Mouse (Mus musculus): ENCODE measurements around the gene Bri3.
"Not testable (repeated sequence)": the region's sequence is repeated elsewhere in the genome, so short reads cannot be mapped to it uniquely, and the experiment has no call there.

Bri3 gene

DNA sequence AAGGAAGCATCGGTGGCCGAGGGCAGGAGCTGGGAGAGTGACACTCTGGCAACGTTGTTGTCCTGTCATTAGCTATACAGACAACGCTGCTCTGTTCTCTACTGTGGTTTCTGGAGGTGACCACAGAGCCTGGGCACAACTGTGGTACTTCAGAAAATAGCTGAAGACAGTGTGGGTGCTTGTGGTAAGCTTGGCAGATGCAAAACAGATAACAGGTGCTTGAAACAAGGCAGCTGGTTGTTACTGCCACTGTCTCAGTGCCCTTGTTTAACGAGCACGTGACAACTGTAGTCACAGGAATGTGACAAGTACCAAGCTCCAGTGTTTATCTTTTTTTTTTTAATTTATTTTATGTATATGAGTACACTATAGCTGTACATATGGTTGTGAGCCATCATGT is 100.4 kb downstream of the Bri3 start:
- in situ Hi-C loops (cut with MboI, MseI) = no loop called here

DNA sequence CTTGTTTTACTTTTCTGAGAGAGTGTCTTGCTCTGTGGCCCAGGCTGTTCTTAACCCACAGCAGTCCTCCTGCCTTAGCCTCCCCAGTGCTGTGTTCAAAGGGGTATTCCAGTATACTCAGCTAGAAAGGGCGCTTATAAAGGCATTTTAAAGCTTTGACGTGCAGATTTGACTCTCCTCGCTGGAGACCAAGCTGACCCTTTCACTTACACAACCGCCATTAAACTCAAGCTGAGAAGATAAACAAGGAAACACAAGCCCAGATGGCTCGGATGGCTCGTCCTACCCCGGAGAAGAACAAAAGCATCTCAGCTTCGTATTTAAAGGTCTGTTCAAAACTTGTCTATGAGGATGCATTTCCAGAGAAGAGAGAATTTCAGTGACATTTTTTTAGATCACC is 106.9 kb downstream of the Bri3 start:
- in situ Hi-C loops (cut with MboI, MseI) = loop anchor here (10.0 kb wide), 2 partner anchors 96 to 596 kb away; no protein-coding TSS in a partner anchor

DNA sequence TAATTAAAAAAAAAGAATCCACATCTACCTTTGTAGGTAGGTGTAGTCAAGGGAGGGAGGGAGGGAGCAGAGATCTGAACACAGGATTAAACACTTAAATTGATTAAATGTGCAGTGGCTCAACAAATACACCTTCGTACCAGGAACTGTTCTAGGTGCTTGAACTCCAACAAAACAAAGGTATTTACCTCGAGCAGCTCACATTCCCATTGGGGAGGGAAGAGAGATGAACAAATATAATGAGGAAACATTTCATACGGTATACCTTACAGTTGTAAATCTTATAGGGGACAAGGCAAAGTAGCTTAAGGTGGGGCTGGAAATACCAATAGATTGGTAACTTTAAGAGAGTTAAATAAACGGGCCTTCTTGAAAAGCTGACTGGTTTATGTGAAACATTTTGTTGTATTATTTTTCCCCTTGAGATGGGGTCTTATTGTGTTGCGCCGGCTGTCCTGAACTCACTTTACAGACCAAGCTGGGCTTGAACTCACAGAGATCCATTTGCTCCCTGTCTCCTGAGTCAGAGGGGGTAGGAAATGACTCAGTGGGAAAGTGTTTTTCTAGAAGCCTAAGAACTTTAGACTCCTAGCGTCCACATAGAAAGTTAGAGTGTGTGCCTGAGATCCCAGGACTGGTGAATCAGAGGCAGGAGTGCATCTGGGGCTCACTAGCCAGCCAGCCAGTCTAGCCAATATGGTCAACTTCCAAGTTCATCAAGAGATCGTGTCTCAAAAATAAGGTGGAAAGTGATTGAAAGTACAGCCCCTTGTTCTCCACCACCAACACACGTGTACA is 108.2 kb downstream of the Bri3 start:
- in situ Hi-C loops (cut with MboI, MseI) = loop anchor here (10.0 kb wide), 2 partner anchors 98 to 598 kb away; no protein-coding TSS in a partner anchor

DNA sequence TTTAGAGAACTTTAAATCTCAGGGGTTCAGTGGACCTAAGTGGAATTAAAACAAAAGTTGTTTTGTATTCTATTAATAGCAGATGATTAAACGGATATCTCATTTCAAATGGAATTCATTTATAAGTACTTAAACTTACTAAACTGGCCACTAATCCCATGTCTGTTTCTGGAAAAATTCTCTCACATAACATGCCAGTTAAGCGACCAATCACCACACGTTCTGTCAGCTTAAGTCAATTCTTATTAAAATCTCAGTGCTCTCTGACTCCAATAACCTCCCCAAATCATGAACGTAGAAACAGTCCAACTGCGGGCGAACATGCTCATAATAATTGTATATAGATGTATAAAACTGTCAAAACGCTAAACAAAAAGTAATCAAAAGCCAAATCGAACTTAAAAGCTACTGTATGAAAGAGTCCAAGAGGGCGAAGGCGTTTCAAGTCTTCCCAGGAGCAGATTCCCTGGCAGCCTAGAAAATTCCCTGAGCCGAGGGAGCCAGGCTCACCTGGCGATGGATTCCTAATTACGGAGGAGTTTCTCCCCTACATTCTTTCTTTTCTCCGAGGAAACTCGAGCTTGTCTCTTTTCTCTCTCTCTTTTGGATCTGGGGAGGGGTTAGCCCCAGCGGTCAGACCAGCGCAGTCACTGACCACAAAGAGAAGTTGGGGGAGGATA is 112.7 kb downstream of the Bri3 start:
- in situ Hi-C loops (cut with MboI, MseI) = loop anchor here (10.0 kb wide), 2 partner anchors 102 to 602 kb away; no protein-coding TSS in a partner anchor

DNA sequence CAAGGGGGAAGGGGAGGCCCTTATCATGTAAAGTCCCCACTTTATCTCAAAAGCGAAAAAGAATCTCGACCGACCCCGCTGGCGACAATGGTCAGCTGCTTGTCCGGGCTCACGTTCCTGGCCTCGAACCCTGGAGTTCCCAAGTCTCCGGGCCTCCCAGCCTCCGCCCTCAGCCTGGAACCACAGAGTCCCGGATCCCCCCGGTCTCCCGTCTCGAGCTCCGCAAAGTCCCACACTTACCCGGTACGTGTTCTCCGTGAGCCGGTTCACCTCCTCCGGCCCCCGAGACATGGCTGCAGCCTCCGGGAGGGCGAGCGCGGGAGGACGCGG is 113.3 kb downstream of the Bri3 start:
- in situ Hi-C loops (cut with MboI, MseI) = loop anchor here (10.0 kb wide), 2 partner anchors 103 to 603 kb away; no protein-coding TSS in a partner anchor

DNA sequence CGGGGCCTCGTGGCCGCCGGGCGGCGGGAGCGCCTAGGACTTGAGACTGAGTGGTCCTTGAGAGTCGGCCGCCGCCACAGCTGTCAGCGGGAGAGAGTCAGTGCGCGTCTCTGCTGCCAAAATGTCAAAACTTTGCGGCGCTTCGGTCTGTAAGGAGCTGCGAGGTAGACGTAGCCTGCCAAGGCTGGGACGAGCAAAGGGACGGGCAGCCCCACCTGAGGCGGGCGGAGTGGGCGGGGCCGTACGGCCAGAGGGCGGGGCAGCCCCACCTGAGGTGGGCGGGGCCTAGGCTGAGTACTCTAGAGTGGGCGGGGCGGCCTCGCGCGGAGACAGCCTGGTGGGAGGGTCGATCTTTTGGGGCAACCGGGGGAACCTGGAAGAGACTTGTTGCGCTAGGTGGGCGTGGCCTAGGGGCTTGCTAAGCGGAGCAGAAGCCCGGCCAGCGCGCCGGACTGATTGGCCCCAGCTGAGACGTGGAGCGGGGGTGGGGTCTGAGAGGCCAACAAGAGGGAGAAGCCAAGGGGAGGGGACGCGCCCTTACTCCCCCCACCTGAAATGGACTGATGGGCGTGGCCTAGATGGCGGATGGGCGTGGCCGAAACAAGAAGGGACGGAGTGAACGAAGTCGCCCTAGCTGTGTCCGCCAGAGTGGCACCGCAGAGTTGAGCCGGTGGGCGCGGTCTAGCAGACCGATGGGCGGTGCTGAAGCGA is 113.8 kb downstream of the Bri3 start, which contains the start of gene Baiap2l1:
Gene Baiap2l1, minus strand, starts transcription at position 232 of the 711 bp plus-strand sequence.
- in situ Hi-C loops (cut with MboI, MseI) = loop anchor here (10.0 kb wide), 2 partner anchors 103 to 603 kb away; no protein-coding TSS in a partner anchor

DNA sequence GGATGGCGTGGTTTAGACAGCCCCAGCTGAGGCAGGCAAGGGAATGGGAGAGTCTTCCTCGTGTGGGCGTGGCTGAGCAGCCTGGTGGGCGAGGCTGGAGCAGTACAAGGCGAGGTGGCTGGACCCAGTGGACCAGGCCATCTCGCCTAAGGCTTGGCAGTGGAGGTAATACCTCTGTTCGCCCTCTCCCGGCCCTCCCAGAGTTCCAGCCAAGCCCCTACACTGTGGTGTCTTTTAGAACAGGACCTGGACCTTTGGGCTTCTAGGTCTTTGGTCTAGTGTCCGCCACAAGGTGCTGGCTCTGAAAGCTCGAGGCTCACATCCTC is 114.3 kb downstream of the Bri3 start:
- in situ Hi-C loops (cut with MboI, MseI) = loop anchor here (10.0 kb wide), 2 partner anchors 104 to 604 kb away; no protein-coding TSS in a partner anchor

DNA sequence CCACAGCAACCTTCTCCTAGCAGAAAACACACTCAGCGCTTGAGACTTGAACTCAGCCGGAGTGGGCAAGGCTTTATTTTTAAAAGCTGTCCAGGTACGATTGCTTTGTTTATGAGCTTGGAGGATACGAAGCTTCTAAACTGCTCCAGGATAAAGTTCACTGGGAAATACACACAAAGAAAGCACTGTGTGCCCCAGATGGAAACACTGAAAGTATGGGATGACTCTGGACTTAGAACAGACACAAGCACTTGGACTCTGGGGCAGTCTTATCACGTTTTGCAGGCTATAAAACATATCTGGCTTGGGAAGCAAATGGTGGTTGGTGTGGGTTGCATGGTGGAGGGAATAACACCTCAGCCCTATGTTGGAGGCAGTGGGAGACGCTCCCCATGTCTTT is 115.6 kb downstream of the Bri3 start:
- in situ Hi-C loops (cut with MboI, MseI) = loop anchor here (10.0 kb wide), 2 partner anchors 105 to 605 kb away; no protein-coding TSS in a partner anchor

DNA sequence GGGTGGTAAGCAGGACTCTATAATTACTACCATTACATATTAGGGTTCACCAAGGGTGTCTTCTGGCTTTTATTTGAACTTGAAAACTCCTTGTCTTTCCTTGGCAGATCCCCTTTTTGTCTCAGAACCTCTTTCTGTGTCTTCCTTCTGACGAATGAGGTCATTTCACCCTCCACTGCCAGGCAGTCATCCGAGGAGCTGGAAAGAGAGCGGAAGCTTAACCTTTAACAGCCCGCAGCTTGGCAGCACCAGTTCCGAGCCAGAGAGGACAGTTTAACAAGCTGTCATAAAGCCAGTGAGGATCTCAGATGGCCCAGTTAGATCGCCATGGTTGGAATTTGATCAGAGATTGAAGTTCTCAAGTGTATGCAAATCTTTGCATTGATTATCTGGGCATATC is 116.1 kb downstream of the Bri3 start:
- in situ Hi-C loops (cut with MboI, MseI) = no loop called here

DNA sequence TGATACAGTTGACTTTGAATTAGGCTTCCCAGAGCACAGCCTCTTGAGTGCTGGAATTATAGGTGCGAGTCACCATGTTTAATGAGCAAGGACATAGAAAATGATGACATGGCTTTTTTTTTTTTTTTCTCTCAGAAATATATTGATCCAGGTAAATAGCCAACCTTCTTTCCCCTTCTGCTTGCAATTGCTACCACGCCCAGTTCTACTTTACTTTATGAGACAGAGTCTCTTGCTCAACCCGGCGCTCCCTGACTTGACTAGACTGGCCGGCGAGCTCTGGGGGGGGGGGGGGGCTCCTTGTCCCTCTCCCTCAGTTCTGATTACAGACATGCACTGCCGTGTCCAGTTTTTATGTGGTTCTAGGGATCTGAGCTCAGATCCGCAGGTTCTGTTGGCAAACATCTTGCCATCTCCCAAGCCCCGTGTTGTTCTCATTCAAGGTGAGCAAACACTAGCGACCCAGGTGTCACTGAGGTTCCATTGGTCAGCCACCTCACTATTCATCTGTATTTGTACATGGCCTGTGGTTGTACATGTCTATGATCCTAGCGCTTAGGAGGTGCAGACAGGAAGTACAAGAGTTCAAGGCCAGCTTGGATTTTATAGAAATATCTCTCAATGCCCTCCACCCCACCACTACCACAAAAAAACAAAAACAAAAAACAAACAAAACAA is 120.6 kb downstream of the Bri3 start:
- in situ Hi-C loops (cut with MboI, MseI) = no loop called here

DNA sequence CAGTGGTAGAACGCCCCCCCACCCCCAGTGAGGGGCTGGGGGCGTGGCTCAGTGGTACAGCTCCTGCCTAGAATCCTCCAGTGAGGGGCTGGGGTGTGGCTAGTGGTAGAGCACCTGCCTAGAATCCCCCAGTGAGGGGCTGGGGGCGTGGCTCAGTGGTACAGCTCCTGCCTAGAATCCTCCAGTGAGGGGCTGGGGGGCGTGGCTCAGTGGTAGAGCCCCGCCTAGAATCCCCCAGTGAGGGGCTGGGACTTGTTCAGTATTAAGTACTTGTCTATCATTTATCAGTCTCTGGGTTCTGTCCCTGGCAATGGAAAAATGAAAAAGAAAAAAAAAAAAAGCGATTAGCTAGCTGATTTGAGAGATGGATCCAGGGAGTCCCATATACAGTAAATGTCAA is 122.3 kb downstream of the Bri3 start:
- in situ Hi-C loops (cut with MboI, MseI) = not testable (repeated sequence)

DNA sequence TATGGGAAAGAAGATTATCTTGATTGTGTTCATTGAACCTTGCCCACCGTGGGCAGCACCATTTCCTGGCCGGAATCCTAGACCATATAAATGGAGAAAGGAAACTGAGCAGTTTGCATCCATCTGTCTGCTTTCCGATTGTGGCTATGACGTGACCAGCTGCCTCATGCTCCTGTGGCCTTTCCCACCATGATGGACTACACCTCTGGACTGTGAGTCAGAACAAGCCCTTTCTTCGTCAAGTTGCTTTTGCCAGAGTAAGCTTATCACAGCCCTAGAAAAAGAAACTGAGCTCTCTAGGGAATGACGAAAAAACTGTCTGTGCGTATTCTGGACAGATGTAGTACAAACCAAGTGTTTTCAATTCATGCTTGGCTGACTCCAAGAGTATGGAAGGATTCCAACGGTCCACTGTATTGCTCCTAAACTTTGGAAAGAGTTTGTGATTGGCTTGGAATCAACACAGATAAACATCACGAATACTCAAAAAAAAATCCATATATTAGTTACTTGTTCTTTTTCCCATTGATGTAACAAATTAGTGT is 124.5 kb downstream of the Bri3 start:
- in situ Hi-C loops (cut with MboI, MseI) = no loop called here

DNA sequence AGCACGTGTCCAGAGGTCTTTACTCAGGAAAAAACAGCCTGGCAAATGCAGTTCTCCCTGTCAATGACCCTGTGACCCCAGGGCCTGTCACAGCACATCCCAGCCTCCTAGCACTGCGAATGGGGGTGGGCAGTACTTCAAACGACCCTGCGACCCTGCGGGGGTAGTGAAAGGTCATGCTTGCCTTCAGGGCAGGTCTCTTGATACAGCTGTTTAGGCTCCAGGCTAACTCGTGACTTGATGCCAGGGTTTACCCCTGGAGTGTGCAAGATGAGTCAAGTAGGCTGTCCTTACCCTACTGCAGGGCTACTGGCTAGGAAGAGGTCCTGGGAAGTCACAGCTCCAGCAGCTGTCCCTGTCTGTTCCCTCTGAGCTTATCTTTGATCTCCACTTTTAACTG is 126.7 kb downstream of the Bri3 start:
- in situ Hi-C loops (cut with MboI, MseI) = no loop called here

DNA sequence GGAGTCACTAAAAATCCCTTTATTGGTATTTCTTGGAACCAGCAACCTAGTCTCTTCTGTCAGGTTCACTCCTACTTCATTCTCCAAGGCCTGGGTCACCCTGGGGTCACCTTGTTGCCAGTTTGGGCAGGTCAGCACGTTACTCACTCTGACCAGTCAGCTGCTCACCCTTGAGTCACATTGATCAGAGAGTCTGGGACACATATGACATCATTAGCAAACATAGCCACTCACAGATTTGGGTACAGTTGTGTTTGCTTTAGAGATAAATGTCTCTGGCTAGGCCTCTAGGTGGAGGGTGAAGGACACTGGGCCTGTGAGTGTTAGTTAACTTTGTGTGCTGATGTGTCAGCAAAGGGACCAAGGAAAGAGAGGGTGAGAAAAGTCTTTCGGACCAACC is 127.9 kb downstream of the Bri3 start:
- in situ Hi-C loops (cut with MboI, MseI) = no loop called here

DNA sequence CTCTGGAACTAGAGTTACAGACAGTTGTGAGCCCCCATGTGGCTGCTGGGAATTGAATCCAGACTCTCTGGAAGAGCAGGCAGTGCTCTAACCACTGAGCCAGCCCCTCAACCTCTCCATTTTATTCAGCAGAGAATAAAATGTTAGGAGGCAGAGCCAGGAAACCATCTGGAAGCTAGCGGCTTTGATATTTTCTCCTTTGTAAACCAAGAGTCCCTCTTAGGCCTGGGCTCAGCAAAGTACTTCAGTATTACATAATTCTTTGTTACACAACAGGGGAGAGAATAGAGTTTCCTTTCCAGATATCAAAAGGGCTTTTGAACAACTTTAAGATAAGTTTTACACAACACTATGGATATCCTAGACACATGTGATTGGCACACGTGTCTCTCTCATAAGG is 128.6 kb downstream of the Bri3 start:
- in situ Hi-C loops (cut with MboI, MseI) = no loop called here

DNA sequence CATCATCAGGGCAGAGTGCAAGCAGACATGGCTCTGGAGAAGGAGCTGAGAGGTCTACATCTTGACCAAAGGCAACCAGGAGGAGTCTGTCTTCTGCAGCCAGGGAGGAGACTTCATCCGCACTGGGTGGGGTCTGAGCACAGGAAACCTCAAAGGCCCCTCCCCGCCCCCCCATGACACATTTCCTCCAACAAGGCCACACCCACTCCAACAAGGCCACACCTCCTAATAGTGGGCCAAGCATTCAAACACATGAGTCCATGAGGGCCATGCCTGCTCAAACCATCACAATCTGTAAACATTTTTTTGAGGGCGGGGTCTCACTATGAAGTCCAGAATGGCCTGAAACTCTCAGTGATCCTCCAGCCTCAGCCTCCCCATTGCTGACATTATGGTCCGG is 135.2 kb downstream of the Bri3 start:
- in situ Hi-C loops (cut with MboI, MseI) = no loop called here

DNA sequence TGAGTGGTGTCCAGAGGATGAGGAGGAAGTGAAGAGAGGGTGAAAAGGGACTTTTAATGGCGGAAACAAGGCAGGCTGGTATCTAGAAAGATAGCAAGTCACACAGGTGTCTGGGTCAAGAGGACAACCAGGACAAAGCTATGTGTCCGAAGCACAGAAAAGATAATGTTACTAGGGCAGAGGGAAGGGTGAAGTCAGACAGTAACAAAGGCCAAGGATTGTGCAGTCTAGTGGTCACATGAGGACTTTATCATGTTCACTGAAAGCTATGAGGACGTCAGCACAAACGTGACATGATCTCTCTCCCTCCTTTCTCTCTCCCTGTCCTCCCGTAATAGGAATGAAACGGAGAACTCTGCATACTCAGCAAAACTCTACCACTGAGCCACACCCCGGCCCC is 136.5 kb downstream of the Bri3 start:
- in situ Hi-C loops (cut with MboI, MseI) = no loop called here

DNA sequence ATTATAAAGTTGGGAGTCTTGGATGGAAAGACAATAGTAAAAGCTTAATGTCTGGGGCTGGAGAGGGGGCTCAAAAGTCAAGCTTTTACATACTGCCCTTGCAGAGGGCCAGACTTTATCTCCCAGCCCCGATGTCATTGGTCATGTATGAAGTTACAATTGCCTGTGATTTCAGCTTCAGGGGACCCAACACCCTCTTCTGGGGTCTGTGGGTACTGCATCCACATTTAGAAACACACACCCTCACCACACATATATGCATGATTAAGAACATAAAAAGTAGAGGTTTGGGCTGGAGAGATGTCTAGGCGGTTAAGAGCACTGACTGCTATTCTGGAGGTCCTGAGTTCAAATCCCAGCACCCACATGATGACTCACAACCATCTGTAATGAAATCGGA is 137.5 kb downstream of the Bri3 start:
- in situ Hi-C loops (cut with MboI, MseI) = no loop called here

DNA sequence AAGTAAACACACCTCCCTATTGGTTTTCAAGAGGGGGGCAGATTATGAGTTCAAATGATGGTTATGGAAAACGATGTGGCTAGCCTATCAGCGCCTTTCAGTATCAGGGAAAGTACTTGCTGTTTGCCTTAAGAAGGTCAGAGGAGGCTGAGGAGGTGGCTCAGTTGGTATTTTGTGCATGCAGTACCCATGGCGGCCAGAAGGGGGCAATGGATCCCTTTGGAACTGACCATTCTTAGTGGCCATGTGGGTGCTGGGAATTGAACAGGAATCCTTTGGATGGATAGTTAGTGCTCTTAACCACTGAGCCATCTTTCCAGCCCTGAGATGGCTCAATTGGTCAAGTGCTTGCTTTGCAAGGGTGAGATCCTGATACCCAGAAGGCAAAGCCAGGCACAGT is 139.7 kb downstream of the Bri3 start:
- in situ Hi-C loops (cut with MboI, MseI) = no loop called here

DNA sequence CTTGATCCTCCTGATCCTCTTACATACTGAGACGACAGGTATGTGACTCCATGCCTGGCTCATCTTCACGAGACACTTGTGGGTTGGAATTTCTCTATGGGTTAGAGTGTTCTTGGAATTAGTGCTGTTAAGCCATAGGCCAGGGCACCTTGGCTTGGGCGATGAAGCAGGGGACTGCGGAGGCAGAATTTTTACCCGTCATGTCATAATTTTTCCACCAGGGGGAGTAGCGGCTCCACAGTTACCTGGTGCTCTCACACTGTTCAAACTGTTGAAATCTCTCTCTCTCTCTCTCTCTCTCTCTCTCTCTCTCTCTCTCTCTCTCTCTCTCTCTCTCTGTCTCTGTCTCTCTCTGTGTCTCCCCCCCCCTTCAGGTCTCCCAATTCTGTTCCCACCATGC is 143.6 kb downstream of the Bri3 start:
- in situ Hi-C loops (cut with MboI, MseI) = loop anchor here in 1 of 2 experiments (5.0 kb wide), 1 partner anchor 349 kb away; no protein-coding TSS in a partner anchor

DNA sequence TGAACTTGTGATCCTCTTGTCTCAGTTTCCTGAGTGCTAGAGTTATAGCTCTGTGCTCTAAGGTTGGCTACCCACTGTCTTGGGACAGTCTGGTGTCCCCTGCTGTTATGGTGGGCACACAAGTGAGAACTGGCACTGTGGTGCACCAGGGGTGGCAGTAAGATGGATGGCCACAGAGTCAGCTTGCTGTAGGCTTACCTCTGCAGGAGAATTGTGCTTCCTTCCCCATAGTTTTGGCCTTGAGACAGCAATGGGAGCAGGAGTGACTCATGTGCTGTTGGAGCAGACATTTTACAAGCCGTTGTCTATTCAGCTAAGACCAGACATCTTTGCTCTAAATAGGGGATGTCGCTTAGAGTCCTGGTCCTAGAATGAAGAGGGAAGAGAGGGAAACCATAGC is 149.9 kb downstream of the Bri3 start:
- in situ Hi-C loops (cut with MboI, MseI) = loop anchor here in 1 of 2 experiments (5.0 kb wide), 1 partner anchor 338 kb away; no protein-coding TSS in a partner anchor
